Mouse (Mus musculus) ovary, adult 18-20 months (tissue): Measurements from ENCODE around the gene Dbndd1.
"Not testable (repeated sequence)": the region's sequence is repeated elsewhere in the genome, so short reads cannot be mapped to it uniquely, and the experiment has no call there.

ENCODE experiments used
- DNase-seq: peaks from one replicate; pipeline ENCODE4 v3.0.0; 2022; ENCODE audit warnings: low spot score, mixed read lengths

Gene Dbndd1

DNA sequence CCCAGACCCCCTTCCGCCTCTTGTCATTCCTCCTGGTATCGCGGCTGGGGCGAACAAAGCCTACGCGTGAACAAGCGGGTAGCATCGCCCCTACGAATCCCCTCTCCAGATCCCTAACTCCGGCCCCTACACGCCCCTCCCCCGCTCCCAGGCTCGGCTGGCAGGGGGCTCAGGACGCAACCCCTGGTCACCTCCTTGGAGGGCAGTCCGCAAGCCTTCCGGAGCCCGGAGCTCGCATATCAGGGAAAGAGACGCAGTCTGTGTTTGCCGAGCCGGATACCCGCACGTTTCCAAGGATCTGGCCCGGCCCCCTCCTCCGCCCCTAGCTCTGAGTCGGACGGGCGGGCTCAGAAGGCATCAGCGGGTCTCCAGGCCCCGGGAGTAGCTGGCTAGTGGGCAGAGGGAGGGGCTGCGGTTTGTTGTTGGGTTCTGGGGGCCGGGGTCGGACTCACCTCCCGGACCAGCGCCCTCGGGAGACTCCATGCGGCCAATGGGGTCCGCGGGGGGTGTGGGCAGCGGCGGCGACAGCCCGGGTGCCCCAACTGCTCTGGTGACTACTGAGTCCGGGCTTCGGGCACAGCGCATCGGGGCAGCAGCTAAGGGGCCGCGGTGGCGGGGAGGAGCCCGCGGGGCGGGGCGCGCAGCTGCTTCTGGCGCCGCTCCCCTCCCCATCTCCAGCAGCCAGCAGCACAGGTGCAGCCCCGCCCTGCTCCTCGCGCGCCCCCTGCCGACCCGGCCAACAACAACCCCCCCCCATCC lies at the start of gene Dbndd1:
Gene Dbndd1, minus strand, starts transcription at position 683 of the 759 bp plus-strand sequence.
- no peak for DNase-seq

DNA sequence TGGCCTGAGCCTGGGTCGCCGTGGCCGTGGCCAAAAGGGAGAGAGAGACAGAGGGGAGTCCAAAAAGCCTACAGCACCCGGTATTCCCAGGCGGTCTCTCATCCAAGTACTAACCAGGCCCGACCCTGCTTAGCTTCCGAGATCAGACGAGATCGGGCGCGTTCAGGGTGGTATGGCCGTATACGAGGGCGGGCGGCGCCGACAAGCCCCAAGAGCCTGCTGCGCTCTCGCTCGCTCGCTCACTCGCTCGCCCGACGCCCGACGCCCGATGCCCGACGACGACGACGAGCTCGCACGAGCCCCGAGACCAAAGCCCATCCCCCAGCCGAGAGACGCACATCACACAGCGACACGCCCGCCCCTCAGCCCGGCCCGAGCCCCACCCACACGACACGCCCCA lies 49.0 kb upstream of the Dbndd1 start:
- not testable (repeated sequence) for DNase-seq

DNA sequence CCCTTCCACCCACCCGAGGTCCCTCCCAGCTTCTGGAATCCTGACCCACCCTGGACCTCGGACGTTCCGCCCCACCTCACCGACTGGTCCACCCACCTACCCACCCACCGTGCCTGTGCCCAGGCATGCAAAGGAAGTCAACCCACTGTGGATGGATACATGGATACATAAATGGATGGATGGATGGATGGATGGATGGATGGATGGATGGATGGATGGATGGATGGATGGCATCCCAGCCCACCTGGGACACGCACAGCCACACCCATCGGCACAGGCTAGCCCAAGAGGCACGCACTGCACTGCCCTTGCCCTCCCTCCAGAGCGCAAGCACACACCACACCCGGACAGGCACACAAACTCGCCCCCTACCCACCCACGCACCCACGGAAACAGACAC lies 22.4 kb upstream of the Dbndd1 start:
- peak; percentile 36 for DNase-seq

DNA sequence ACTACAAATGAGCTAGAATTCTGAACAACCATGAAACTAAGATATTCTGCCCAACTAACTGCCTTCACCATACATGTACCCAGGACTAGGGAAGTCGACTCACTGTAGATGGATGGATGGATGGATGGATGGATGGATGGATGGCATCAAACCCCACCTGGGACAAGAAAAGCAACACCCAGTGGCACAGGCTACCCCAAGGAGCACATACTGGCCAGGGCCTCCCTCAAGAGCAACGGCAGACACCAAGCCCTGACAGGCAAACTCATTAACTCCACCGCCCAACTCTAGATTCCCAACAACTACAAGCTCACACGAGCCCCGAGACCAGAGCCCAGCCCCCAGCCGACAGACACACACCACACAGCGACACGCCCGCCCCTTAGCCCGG lies 21.7 kb upstream of the Dbndd1 start:
- DNase-seq = no peak

DNA sequence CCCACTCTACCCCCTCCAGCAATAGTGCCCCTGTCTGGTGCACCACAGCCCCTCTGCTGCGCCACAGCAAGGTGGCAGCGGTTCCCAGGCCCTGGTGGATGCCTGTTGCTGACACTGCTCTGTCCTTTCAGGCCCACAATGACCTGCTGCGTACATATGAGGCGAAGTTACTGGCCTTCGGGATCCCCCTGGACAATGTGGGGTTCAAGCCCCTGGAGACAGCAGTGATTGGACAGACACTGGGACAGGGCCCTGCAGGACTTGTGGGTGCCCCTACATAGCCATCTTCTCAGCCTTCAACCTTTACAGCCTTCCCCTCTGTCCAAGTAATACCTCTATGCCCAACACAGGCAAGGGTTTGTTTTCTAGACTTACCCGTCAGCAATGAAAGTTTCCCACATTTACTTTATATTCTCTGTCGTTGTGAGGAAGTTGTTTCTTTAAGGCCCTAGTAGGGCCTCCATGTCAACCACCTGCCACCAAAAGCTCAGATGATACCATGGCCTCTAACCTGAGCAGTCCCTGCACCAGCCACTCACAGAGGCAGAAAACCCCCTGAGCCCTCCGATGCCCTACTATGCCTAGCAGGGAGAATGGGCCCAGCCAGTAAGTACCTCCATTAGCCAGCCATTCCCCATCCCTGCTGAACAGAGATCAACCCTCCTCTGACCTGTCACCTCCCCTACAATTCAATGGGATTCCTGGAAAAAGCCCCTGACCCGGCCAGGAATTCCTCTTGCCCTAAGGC lies 21.2 kb upstream of the Dbndd1 start:
- DNase-seq = no peak

DNA sequence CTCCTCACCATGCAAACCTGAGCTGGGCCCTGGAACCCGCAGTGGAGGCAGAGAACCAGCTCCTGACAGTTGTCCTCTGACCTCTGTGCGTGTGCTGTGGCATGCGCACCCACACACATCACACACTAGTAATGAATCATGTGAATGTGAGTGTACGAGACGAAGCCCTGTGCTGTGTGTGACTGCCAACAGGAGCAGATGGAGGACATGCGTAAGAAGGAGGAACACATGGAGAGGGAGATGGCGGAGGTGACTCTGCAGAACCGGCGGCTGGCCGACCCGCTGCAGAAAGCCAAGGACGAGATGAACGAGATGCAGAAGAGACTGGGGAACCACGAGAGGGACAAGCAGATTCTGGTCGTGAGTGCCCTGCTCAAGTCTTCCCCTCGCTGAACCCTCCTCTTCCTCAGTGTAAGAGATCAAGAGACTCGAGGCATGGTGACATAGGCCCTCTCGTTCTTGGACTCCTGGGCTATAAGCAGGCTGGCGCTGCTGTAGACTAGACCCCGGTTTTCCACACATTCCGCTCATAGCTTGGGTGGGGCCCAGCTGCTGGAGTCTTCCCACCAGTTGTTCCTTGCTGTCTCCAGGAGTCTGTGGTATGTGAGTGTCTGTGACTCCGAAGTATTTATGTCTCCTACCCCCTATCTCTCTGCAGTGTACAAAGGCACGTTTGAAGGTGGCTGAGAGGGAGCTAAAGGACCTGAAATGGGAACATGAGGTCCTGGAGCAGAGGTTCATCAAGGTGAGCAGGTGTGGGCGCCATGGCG lies 12.6 kb upstream of the Dbndd1 start:
- DNase-seq = no peak

DNA sequence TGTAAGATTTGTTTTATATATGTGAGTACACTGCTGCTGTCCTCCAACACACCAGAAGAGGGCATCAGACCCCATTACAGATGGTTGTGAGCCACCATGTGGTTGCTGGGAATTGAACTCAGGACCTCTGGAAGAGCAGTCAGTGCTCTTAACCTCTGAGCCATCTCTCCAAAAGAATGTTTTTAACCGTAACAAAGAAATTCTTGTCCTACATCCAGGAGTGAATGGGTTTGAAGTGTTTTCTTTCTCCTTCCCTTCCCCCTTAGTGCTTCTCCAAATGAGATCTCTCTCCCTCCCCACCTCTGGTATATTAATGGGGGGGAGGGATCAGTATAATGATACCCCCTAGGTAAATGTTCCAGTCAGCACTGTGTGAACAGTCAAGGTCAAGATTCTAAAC lies 4.8 kb upstream of the Dbndd1 start:
- DNase-seq = not testable (repeated sequence)

DNA sequence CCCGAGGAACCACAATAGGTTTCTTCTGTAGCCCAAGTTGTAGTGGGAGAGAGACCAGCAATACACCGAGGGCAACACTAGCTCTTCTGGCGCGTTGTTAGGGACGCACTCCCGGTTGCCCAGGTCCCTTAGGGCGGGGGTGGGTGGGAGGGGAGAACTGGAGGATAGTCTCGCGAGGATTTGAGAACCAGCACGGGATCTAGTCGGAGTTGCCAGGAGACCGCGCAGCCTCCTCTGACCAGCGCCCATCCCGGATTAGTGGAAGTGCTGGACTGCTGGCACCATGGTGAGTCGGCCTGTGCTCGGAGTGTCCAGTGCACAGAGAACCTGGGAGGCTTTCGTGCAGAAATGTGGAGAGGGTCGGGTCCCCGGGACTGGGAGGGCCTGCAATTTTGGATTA lies 3.4 kb upstream of the Dbndd1 start, which contains the start of gene Gas8:
Gene Gas8, plus strand, starts transcription at position 168 of the 400 bp plus-strand sequence.
- DNase-seq = peak; percentile 87

DNA sequence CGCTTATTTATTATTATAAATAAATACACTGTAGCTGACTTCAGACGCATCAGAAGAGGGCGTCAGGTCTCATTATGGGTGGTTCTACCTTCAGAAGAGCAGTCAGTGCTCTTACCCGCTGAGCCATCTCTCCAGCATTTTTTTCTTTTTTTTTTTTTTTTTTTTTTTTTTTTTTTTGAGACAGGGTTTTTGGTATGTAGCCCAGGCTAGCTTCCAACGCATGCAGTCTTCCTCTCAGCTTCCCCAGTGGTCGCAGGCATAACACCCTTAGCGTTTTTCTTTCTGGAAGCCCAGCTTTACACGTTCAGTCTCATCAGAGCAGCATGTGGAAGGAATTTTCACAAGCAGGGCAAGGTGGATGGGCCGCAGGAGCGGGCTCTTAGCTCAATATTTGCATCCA lies 2.9 kb upstream of the Dbndd1 start:
- DNase-seq = no peak

DNA sequence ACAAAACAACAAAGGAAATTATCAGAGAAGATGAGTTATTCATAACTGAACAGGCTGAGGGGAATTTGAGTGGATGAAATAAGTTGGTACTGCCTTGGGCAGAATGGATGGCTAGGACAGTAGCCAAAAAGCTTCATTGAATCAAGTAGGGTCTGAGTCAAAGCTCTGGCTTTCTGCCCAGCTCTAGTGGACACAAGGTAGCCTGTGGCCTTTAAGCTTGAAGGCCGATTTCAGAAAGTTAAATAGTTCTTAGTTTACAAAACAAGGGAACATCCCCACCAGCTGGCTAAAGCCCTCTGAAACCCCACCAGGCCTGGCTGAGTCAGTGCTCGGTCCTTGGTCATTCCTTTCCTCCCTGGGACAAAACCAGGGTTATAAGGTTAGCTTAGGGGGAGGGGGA lies 1.3 kb upstream of the Dbndd1 start:
- peak; percentile 33 for DNase-seq

DNA sequence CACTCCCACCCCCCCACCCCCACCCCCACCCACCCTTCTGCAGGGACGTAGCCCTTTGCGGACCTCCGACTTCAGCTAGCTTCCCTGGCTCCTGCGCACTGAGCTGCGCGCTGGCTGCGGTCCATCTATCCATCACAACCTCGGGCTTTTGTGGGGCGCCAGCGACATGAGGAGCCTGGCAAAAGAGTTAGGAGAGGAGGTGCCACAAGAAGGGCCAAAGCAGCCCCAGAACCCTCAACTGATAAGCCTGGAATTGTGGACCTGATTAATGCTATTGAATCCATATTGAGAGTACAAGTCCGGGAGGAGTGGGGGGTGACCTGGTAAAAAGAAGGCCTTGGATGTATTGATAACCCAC lies 256 bp upstream of the Dbndd1 start:
- DNase-seq = no peak

DNA sequence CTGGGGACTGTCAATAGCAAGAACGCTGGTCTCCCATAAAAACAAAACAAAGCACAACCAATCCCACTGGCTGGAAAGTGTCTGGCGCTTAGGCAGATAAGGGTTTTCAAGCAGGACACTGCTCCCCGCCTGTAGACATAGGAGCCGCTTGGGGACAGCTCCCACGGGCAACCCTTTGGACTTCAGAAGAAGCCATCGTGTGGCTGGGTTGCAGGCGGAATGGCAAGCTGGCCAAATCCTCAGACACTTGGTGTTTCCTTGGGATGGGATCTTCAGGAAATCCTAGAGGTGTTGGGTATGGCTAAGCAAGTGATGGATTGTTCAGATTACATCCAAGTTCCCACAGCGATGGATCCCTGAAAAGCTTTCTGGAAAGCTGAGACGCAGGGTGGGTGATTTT lies 1.1 kb downstream of the Dbndd1 start:
- no peak for DNase-seq

DNA sequence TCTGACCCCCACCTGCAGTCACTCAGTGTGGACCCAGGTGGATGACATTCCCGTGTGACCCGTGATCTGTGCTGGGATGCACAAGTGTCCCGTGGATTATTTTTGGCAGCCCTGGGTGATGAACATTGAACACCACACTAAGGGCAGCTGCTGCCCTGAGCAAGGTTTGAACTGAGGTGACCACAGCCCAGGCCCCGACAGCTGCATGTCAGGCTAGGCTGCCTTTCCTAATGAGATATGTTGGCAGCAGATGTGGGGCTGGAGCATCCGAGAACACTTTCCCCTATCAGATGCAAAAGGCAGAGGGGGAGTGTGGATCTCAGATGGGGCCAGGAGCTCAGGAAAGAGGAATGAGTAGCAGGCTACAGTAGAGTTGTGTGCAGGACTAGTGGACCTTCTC lies 4.4 kb downstream of the Dbndd1 start:
- DNase-seq = no peak

DNA sequence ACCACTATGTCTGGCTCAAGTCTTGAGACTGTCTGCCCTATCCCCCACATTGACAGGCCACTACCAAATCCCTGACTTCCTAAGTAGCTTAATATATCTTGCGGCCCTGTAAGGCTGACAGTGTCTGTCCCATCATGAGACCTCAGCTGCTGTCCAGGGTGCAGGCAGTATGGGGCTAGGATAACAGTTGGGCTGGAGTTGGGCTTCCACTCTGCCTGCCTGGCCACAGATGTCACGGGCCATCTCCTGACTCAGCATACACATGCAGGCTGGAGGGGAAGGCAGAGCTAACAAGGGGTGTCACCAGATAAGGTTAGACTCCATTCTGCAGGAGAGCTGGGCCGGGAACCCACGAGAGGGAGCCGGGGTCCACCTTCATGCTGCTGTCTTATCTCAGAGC lies 8.1 kb downstream of the Dbndd1 start:
- DNase-seq = no peak

DNA sequence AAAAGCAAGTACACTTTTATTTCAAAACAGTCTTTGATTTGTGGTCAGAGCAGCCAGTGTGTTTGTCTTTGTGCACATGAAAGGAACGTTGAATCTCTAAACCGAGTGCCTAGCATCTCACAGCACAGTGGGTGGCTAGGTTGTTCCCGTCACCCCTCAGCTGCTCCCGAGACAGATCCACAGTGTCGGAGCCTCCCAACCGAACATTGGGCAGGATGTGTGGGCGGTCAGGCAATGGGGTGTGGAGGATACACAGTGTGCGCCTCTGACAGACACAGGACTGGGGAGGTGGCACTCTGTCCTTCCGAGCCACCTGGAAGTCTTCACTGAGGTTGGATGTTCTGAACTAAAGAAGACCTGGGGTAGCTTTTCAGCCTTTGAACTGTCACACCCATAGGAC lies 9.6 kb downstream of the Dbndd1 start:
- no peak for DNase-seq

DNA sequence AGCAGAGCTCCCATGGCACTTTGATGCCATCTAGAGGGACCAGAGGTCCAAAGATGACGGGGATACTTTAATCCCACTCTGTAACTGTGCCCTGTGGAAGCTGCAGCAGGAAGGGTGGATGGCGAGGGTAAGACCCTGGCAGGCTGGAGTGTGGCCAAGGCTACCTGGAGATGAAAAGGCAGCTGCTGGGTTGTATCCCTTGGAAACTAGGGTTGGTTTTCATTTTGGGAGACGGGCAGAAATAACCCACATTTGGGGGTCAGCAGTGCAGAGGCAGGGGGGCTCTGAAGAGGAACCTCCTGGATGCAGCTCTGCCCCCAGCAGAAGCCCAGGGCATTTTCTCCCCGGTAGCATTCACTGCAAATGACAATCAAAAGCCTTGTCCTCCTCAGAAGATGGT lies 10.0 kb downstream of the Dbndd1 start:
- DNase-seq = no peak

DNA sequence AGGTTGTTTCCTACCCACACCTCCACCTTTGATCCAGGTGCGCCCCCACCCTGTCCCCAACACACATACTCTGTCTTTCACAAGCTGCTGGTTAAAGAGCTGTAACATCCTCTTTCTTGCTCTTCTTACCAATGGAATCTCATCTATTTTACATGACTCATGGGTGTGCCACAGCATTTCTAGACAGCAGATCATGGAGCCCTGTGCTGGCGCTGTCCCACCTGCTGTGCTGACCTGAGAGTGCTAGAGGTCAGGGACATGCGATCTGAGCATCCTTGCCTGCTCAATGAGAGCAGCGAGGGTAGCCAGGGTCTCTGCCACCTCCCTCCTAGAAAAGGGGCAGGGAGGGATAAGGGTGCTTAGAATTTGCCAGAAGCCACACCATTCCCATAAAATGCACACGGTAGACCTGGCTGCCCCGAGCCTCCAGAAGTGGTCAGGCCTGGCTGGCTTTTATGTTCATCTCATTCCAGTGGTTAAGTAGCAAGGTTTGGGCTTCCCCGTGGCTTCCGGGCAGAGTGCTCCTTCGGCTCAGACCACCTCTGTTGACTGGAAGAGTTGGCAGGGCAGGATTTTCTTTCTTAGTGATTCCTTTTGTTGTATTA lies 10.6 kb downstream of the Dbndd1 start:
- DNase-seq = no peak

DNA sequence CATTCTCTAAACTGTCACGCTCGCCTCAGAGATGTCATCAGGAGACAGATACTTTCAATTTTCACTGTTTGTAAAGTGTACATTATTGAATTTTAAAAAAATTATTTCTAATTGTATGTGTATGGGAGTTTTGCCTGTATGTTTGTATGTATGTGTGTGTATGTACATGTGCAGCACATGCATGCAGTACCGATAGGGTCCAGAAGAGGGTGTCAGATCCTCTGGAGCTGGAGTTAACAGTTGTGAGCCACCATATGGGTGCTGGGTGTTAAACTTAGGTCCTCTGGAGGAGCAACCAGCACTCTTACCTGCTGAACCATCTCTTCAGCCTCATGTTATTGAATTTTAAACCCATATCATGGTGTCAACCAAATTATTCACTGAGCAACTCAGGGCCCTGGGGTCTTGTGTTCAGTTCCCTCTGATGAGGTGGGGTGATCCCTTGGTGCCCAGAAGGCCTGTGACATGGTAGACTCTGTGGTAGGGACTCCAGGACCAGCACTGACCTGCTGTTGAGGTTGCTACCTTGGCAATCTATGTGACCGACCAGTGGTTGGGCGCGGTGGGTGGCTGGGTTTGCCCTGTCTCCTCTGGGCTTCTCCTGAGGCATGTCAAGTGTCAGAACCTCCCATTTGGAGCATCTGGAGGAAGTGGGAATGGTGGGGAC lies 11.3 kb downstream of the Dbndd1 start:
- DNase-seq = no peak

DNA sequence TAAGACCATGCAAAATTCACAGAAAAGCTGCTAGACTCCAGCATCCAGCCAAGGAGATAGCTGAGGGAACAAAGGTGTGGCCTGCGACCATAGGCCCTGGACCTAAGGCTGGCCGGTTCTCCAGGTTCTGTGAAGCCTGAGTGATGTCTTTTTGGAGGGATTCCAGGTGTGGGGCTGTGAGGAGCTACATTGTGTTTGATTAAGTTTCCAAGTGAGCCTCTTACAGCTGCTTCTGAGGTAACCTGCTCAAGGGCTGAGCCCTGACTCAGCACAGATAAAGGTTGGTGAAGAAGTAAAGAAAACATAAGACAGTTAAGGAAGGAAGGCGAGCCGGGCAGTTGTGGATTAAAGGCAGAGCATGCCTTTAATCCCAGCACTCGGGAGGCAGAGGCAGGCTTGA lies 13.1 kb downstream of the Dbndd1 start:
- no peak for DNase-seq

DNA sequence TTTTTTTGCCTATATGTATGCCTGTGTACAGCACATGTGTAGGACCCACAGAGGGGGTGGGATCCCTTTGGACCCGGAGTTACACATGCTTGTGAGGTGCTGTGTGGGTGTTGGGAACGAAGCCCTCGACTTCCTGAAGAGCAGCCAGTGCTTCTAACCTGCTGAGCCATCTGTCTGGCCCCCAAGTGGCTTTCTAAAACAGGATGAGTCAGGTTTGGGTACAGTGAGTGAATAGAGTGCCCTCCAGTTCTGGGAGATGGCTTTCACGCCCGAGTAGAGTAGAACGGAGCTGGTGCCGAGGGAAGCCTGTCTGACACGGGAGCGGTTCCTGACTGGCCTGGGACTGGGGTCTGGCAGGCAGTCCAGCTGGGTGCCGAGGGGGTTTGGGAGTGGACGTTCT lies 15.7 kb downstream of the Dbndd1 start:
- DNase-seq = no peak

DNA sequence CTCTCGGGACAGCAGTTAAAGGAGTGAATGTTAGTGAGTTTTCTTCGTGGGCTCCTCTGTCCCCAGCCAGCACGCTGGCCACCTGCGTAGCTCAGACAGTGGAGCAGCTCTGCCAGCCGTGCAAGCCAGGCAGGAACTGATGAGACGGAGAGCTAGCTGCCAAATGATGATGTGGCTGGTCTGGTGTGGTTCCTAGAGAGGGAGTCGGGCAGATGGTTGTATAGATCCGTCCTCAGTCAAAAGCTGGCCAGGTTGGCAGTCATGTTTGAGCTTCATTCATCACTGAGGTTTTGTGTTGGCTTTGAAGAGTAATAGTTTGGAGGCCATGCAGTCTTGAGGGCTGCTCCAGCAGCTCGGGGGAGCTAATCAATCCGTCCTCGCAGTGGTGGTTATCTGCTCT lies 16.3 kb downstream of the Dbndd1 start:
- DNase-seq = no peak

DNA sequence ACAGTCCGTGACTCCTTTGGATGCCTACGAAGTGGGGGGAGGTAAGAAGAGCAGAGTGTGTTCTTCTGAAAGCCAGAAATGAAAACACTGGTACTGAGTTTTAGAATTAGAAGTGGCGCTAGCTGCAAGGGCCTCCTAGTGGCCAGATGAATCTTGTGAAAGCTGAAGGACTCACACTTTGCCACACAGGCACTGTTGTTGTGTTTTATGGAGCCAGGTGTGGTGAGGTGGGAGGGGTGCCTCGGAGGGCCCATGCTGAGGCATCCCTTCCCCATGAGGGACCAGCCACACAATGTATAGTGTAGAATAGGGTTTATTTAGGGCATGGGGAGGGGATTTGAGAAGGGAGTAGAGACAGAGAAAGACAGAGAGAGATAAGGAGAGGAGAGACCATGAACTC lies 17.6 kb downstream of the Dbndd1 start:
- no peak for DNase-seq
